Mouse (Mus musculus) erythroblast, embryonic 14.5 days (primary cell): Measurements from ENCODE around the gene Myrf.

Experiments used
- GATA1 ChIP-seq: IDR thresholded peaks from 2 replicates; pipeline ENCODE4 v1.6.1; 2012; ENCODE audit warnings: low read length, inconsistent platforms, mixed read lengths
- TAL1 ChIP-seq: IDR thresholded peaks from 3 replicates; pipeline ENCODE4 v1.6.1; 2012; ENCODE audit warnings: low read length, inconsistent platforms, mixed read lengths

DNA sequence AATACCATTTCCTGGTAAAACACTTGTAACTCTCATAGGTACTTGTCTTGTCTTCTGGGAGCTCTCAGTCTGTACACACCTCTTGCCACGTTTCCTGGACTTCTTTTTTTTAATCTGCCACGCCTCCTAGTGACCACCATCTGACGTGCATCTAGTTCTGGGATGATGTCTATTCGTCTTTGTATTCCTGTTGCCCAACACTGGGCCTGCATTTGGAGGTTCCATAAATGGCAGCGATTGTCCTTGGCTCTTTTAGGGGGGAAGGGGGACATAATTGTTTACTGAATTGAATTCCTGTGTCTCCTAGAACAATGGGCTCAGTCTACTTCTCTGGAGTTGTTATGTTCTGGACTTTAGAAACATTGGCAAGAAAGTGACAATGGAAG is 35.9 kb downstream of the Myrf start:
- TF ChIP-seq GATA1: no peak
- TF ChIP-seq TAL1: no peak
